Mouse (Mus musculus): ENCODE data around the gene Mthfd1. TPM values are rescaled to one million over a fixed set of nuclear protein-coding genes. Genes with fewer than 3 reads are reported as not detected.

Gene Mthfd1
- polyA plus RNA-seq, 1 experiment from 2014 or later = 35.2 TPM

- no peak overlapping the region for H3K27ac ChIP-seq (ENCODE audit: low read length)
- no peaks in the 10 kb centered on the region for H3K4me1 ChIP-seq (ENCODE audit: control insufficient read depth, insufficient read depth, low read length)
- 82% methylated on average over 17 of the region's 17 CpGs for WGBS
- ATAC-seq = no peak
- no peaks in the 10 kb centered on the region for H3K27me3 ChIP-seq (ENCODE audit: control insufficient read depth, insufficient read depth, low read depth, low read length)
- no peak overlapping the region for H3K4me3 ChIP-seq (ENCODE audit: low read depth, low read length)
- no peak overlapping the region for H3K9ac ChIP-seq (ENCODE audit: low read depth, low read length)
- no peaks in the 10 kb centered on the region for H3K9me3 ChIP-seq (replicated peaks; ENCODE audit: control insufficient read depth, low read length, poor library complexity, severe bottlenecking)
- H3K36me3 ChIP-seq (ENCODE audit: control insufficient read depth, insufficient read depth, low read length) = no peaks in the 10 kb centered on the region
- H3K4me2 ChIP-seq (ENCODE audit: low read length) = no peak overlapping the region
Observed at GRCm38 (mm10) chr12:76336111-76336965, 81.2 kb downstream of the Mthfd1 start.

- 4% methylated on average over 4 of the region's 4 CpGs for WGBS
- peaks cover 3% of the 10 kb centered on the region; the same call in 1 of the 2 replicates for H3K36me3 ChIP-seq (ENCODE audit: control insufficient read depth, insufficient read depth, low read length)
- H3K9me3 ChIP-seq (replicated peaks; ENCODE audit: control insufficient read depth, low read length, poor library complexity, severe bottlenecking) = no peaks in the 10 kb centered on the region
- no peaks in the 10 kb centered on the region for H3K4me1 ChIP-seq (ENCODE audit: control insufficient read depth, insufficient read depth, low read length)
- ATAC-seq = no peak
- H3K27me3 ChIP-seq (ENCODE audit: control insufficient read depth, insufficient read depth, low read depth, low read length) = no peaks in the 10 kb centered on the region
- no peak overlapping the region for H3K4me2 ChIP-seq (ENCODE audit: low read length)
- no peak overlapping the region for H3K4me3 ChIP-seq (ENCODE audit: low read depth, low read length)
- no peak overlapping the region for H3K9ac ChIP-seq (ENCODE audit: low read depth, low read length)
- no peak overlapping the region for H3K27ac ChIP-seq (ENCODE audit: low read length)
Observed at GRCm38 (mm10) chr12:76341080-76341479, 86.0 kb downstream of the Mthfd1 start.

- H3K4me3 ChIP-seq (ENCODE audit: low read depth, low read length) = no peak overlapping the region
- no peak for ATAC-seq
- no peak overlapping the region for H3K27ac ChIP-seq (ENCODE audit: low read length)
- H3K4me2 ChIP-seq (ENCODE audit: low read length) = no peak overlapping the region
- H3K36me3 ChIP-seq (ENCODE audit: control insufficient read depth, insufficient read depth, low read length) = peaks cover 11% of the 10 kb centered on the region
- H3K9ac ChIP-seq (ENCODE audit: low read depth, low read length) = no peak overlapping the region
- H3K9me3 ChIP-seq (replicated peaks; ENCODE audit: control insufficient read depth, low read length, poor library complexity, severe bottlenecking) = no peaks in the 10 kb centered on the region
- H3K4me1 ChIP-seq (ENCODE audit: control insufficient read depth, insufficient read depth, low read length) = no peaks in the 10 kb centered on the region
- WGBS = 87% methylated on average over 5 of the region's 6 CpGs
- no peaks in the 10 kb centered on the region for H3K27me3 ChIP-seq (ENCODE audit: control insufficient read depth, insufficient read depth, low read depth, low read length)
Observed at GRCm38 (mm10) chr12:76345759-76346455, 90.8 kb downstream of the Mthfd1 start.

- no peak overlapping the region for H3K4me3 ChIP-seq (ENCODE audit: low read depth, low read length)
- no peak for ATAC-seq
- WGBS = 77% methylated on average over 8 of the region's 8 CpGs
Observed at GRCm38 (mm10) chr12:76349680-76350220, 94.7 kb downstream of the Mthfd1 start.

GRCm38 (mm10) chr12:76360868-76361267, 105.8 kb downstream of the Mthfd1 start:
- Histone ChIP-seq H3K9ac (ENCODE audit: low read depth, low read length) (no peak overlapping the region), H3K36me3 (ENCODE audit: control insufficient read depth, insufficient read depth, low read length) (no peaks in the 10 kb centered on the region), H3K27ac (ENCODE audit: low read length) (no peak overlapping the region), H3K9me3 (replicated peaks; ENCODE audit: control insufficient read depth, low read length, poor library complexity, severe bottlenecking) (no peaks in the 10 kb centered on the region), H3K4me2 (ENCODE audit: low read length) (no peak overlapping the region), H3K4me3 (ENCODE audit: low read depth, low read length) (no peak overlapping the region), H3K4me1 (ENCODE audit: control insufficient read depth, insufficient read depth, low read length) (peaks cover 2% of the 10 kb centered on the region; the same call in 1 of the 2 replicates), H3K27me3 (ENCODE audit: control insufficient read depth, insufficient read depth, low read depth, low read length) (no peaks in the 10 kb centered on the region)
- ATAC-seq = no peak
- 37% methylated on average over 1 of the region's 1 CpGs for WGBS

More at GRCm38 (mm10) chr12:76349680-76350220, 94.7 kb downstream of the Mthfd1 start:
- H3K4me2 ChIP-seq (ENCODE audit: low read length) = no peak overlapping the region
- H3K9me3 ChIP-seq (replicated peaks; ENCODE audit: control insufficient read depth, low read length, poor library complexity, severe bottlenecking) = no peaks in the 10 kb centered on the region
- no peak overlapping the region for H3K27ac ChIP-seq (ENCODE audit: low read length)
- H3K27me3 ChIP-seq (ENCODE audit: control insufficient read depth, insufficient read depth, low read depth, low read length) = no peaks in the 10 kb centered on the region
- peaks cover 11% of the 10 kb centered on the region; the same call in 1 of the 2 replicates for H3K36me3 ChIP-seq (ENCODE audit: control insufficient read depth, insufficient read depth, low read length)
- no peak overlapping the region for H3K9ac ChIP-seq (ENCODE audit: low read depth, low read length)
- no peaks in the 10 kb centered on the region for H3K4me1 ChIP-seq (ENCODE audit: control insufficient read depth, insufficient read depth, low read length)

- no peak for ATAC-seq
Observed at GRCm38 (mm10) chr12:76361405-76362302, 106.6 kb downstream of the Mthfd1 start.

GRCm38 (mm10) chr12:76362303-76362676, 107.2 kb downstream of the Mthfd1 start:
- no peaks in the 10 kb centered on the region for H3K27me3 ChIP-seq (ENCODE audit: control insufficient read depth, insufficient read depth, low read depth, low read length)
- no peaks in the 10 kb centered on the region for H3K36me3 ChIP-seq (ENCODE audit: control insufficient read depth, insufficient read depth, low read length)
- no peak for ATAC-seq
- H3K9me3 ChIP-seq (replicated peaks; ENCODE audit: control insufficient read depth, low read length, poor library complexity, severe bottlenecking) = no peaks in the 10 kb centered on the region
- H3K4me1 ChIP-seq (ENCODE audit: control insufficient read depth, insufficient read depth, low read length) = peaks cover 7% of the 10 kb centered on the region
- no peak overlapping the region for H3K27ac ChIP-seq (ENCODE audit: low read length)
- H3K4me2 ChIP-seq (ENCODE audit: low read length) = no peak overlapping the region
- WGBS = 88% methylated on average over 9 of the region's 9 CpGs
- no peak overlapping the region for H3K4me3 ChIP-seq (ENCODE audit: low read depth, low read length)
- no peak overlapping the region for H3K9ac ChIP-seq (ENCODE audit: low read depth, low read length)

More at GRCm38 (mm10) chr12:76361405-76362302, 106.6 kb downstream of the Mthfd1 start:
- H3K4me3 ChIP-seq (ENCODE audit: low read depth, low read length) = no peak overlapping the region
- WGBS = 68% methylated on average over 9 of the region's 9 CpGs
- H3K9me3 ChIP-seq (replicated peaks; ENCODE audit: control insufficient read depth, low read length, poor library complexity, severe bottlenecking) = no peaks in the 10 kb centered on the region
- H3K27me3 ChIP-seq (ENCODE audit: control insufficient read depth, insufficient read depth, low read depth, low read length) = no peaks in the 10 kb centered on the region
- H3K4me1 ChIP-seq (ENCODE audit: control insufficient read depth, insufficient read depth, low read length) = peaks cover 2% of the 10 kb centered on the region; the same call in 1 of the 2 replicates
- H3K36me3 ChIP-seq (ENCODE audit: control insufficient read depth, insufficient read depth, low read length) = no peaks in the 10 kb centered on the region
- H3K9ac ChIP-seq (ENCODE audit: low read depth, low read length) = no peak overlapping the region
- no peak overlapping the region for H3K27ac ChIP-seq (ENCODE audit: low read length)
- H3K4me2 ChIP-seq (ENCODE audit: low read length) = no peak overlapping the region

- H3K4me2 ChIP-seq (ENCODE audit: low read length) = no peak overlapping the region
- H3K9ac ChIP-seq (ENCODE audit: low read depth, low read length) = no peak overlapping the region
- H3K4me1 ChIP-seq (ENCODE audit: control insufficient read depth, insufficient read depth, low read length) = peaks cover 19% of the 10 kb centered on the region
- H3K9me3 ChIP-seq (replicated peaks; ENCODE audit: control insufficient read depth, low read length, poor library complexity, severe bottlenecking) = no peaks in the 10 kb centered on the region
- no peaks in the 10 kb centered on the region for H3K27me3 ChIP-seq (ENCODE audit: control insufficient read depth, insufficient read depth, low read depth, low read length)
- 88% methylated on average over 3 of the region's 3 CpGs for WGBS
- ATAC-seq = no peak
- H3K36me3 ChIP-seq (ENCODE audit: control insufficient read depth, insufficient read depth, low read length) = no peaks in the 10 kb centered on the region
- no peak overlapping the region for H3K27ac ChIP-seq (ENCODE audit: low read length)
- no peak overlapping the region for H3K4me3 ChIP-seq (ENCODE audit: low read depth, low read length)
Observed at GRCm38 (mm10) chr12:76366276-76366675, 111.2 kb downstream of the Mthfd1 start.
